Comparison of ENCODE assay signal across 30 mouse cellular contexts in genomic region chr11:89481084-89481483, GRCm38 (mm10).
"Had no signal": no experiment of that assay in that cellular context is flagged by ENCODE, and none has a peak within 500 bp of the region (broad histone marks: within the 10 kb centered on the region; RNA-seq: fewer than 3 reads in every experiment).

No protein-coding gene starts in this region.

- H3K4me3 ChIP-seq: left cerebral cortex, adult 2 months; limb, embryonic 10.5 days; limb, embryonic 12.5 days; limb, embryonic 13.5 days; limb, embryonic 15.5 days; liver, embryonic 12.5 days; liver, embryonic 13.5 days; liver, embryonic 15.5 days; lung, embryonic 15.5 days; megakaryocyte, embryonic 14.5 days; midbrain, embryonic 10.5 days; midbrain, embryonic 12.5 days; midbrain, embryonic 13.5 days; midbrain, embryonic 15.5 days; myocyte had no signal

- H3K9me3 ChIP-seq: limb, embryonic 10.5 days; limb, embryonic 12.5 days; limb, embryonic 13.5 days; limb, embryonic 15.5 days; liver, embryonic 12.5 days; liver, embryonic 13.5 days; liver, embryonic 15.5 days; lung, embryonic 15.5 days; megakaryocyte, embryonic 14.5 days; midbrain, embryonic 10.5 days; midbrain, embryonic 12.5 days; midbrain, embryonic 13.5 days; midbrain, embryonic 15.5 days had no signal

- H3K27me3 ChIP-seq: limb, embryonic 12.5 days; limb, embryonic 13.5 days; limb, embryonic 15.5 days; liver, embryonic 12.5 days; liver, embryonic 13.5 days; liver, embryonic 15.5 days; lung, embryonic 15.5 days; megakaryocyte, embryonic 14.5 days; midbrain, embryonic 12.5 days; midbrain, embryonic 13.5 days; midbrain, embryonic 15.5 days had no signal

- H3K4me2 ChIP-seq: limb, embryonic 12.5 days; limb, embryonic 13.5 days; limb, embryonic 15.5 days; liver, embryonic 11.5 days; liver, embryonic 12.5 days; liver, embryonic 13.5 days; liver, embryonic 15.5 days; lung, embryonic 14.5 days; lung, embryonic 15.5 days; midbrain, embryonic 12.5 days; midbrain, embryonic 13.5 days; midbrain, embryonic 15.5 days had no signal

- H3K4me1 ChIP-seq: liver, embryonic 12.5 days; liver, embryonic 13.5 days; liver, embryonic 15.5 days; megakaryocyte, embryonic 14.5 days; midbrain, embryonic 12.5 days; midbrain, embryonic 13.5 days; midbrain, embryonic 15.5 days had no signal

- H3K27ac ChIP-seq: left cerebral cortex, adult 2 months; limb, embryonic 10.5 days; limb, embryonic 12.5 days; limb, embryonic 13.5 days; limb, embryonic 15.5 days; liver, embryonic 12.5 days; liver, embryonic 13.5 days; liver, embryonic 14.5 days; liver, embryonic 15.5 days; lung, embryonic 15.5 days; macrophage; midbrain, embryonic 10.5 days; midbrain, embryonic 12.5 days; midbrain, embryonic 13.5 days; midbrain, embryonic 15.5 days had no signal

- DNase-seq: left cerebral cortex, postnatal 4 days; liver; liver, embryonic 13.5 days; liver, postnatal 0 days; lung, adult 18-20 months; lung, adult 2 months; lung, embryonic 14.5 days; lung, postnatal 10 days; lung, postnatal 36 days; lung, postnatal 4 days; midbrain, embryonic 14.5 days had no signal

- ATAC-seq: liver, embryonic 12.5 days; liver, postnatal 0 days; lung, postnatal 0 days; midbrain, embryonic 13.5 days; midbrain, embryonic 15.5 days; midbrain, embryonic 16.5 days had no signal

- H3K36me3 ChIP-seq: limb, embryonic 10.5 days; limb, embryonic 12.5 days; limb, embryonic 13.5 days; limb, embryonic 15.5 days; liver, embryonic 12.5 days; liver, embryonic 13.5 days; liver, embryonic 15.5 days; lung, embryonic 15.5 days; midbrain, embryonic 10.5 days; midbrain, embryonic 12.5 days; midbrain, embryonic 13.5 days; midbrain, embryonic 15.5 days had no signal

- H3K9ac ChIP-seq: limb, embryonic 12.5 days; limb, embryonic 13.5 days; limb, embryonic 15.5 days; liver, embryonic 12.5 days; liver, embryonic 13.5 days; liver, embryonic 14.5 days; liver, embryonic 15.5 days; liver, postnatal 0 days; lung, embryonic 14.5 days; lung, embryonic 15.5 days; midbrain, embryonic 12.5 days; midbrain, embryonic 13.5 days; midbrain, embryonic 15.5 days had no signal
